In the genomic region with DNA sequence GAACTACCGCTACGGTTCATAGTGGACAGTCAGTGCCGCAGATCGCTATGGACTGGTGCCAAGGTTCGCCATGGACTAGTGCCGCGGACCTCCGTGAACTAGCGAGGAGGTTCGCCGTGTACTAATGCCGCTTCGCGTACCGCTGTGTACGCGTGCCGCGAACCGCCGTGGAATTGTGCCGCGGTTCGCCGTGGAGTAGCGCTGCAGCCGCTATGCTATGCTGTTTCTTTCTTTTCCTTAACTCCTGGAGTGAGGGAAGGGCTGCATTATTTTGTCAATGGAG, we compare ENCODE assay signal across 9 mouse cellular contexts.
DNase-seq lines count a peak whose midpoint lies in the region; ATAC-seq lines count a peak whose summit lies in the region.
"Had no signal": no experiment of that assay in that cellular context is flagged by ENCODE, and none has a peak within 500 bp of the region (broad histone marks: within the 10 kb centered on the region; RNA-seq: fewer than 3 reads in every experiment).

No protein-coding gene starts in this region.

- H3K4me2 ChIP-seq in hindbrain, embryonic 12.5 days (replicated peaks): peak overlapping the region; percentile 50
- H3K4me2 ChIP-seq in liver, embryonic 16.5 days (ENCODE audit: low read depth, low read length): peak overlapping the region; percentile 27; the same call in 1 of the 2 replicates

- peaks cover 15% of the 10 kb centered on the region for H3K4me1 ChIP-seq in hindbrain, embryonic 12.5 days
- H3K4me1 ChIP-seq in liver, embryonic 16.5 days (ENCODE audit: control insufficient read depth, low read depth, low read length): peaks cover 24% of the 10 kb centered on the region

- ATAC-seq in hindbrain, embryonic 12.5 days (ENCODE audit: low FRiP score): no peak
- ATAC-seq in liver, embryonic 16.5 days (ENCODE audit: low read depth): no peak
- no peak for ATAC-seq in megakaryocyte progenitor cell, adult 5-6 weeks (replicated peaks; ENCODE audit: poor library complexity)
- ATAC-seq: Patski had no signal

- 59% methylated on average over 27 of the region's 27 CpGs for WGBS in hindbrain, embryonic 12.5 days
- 53% methylated on average over 27 of the region's 27 CpGs for WGBS in liver, embryonic 16.5 days (ENCODE audit: insufficient replicate concordance)

- peak overlapping the region; percentile 18; the same call in 1 of the 2 replicates for H3K9ac ChIP-seq in hindbrain, embryonic 12.5 days
- no peak overlapping the region for H3K9ac ChIP-seq in liver, embryonic 16.5 days (ENCODE audit: low read depth, low read length)

- peaks cover 47% of the 10 kb centered on the region for H3K9me3 ChIP-seq in hindbrain, embryonic 12.5 days (replicated peaks)
- peaks cover 2% of the 10 kb centered on the region; the same call in 1 of the 2 replicates for H3K9me3 ChIP-seq in liver, embryonic 16.5 days (replicated peaks; ENCODE audit: control insufficient read depth, low read length)

- no peak overlapping the region for H3K27ac ChIP-seq in hindbrain, embryonic 12.5 days
- H3K27ac ChIP-seq in liver, embryonic 16.5 days (ENCODE audit: low read length): 0 out of 2 replicates have a peak overlapping the region, but pooled peaks have one; percentile 24

- H3K36me3 ChIP-seq in hindbrain, embryonic 12.5 days: no peaks in the 10 kb centered on the region; the same call in 1 of the 2 replicates
- H3K36me3 ChIP-seq in liver, embryonic 16.5 days (ENCODE audit: control insufficient read depth, insufficient read depth): no peaks in the 10 kb centered on the region

- H3K27me3 ChIP-seq in hindbrain, embryonic 12.5 days: peaks cover 16% of the 10 kb centered on the region
- peaks cover 9% of the 10 kb centered on the region for H3K27me3 ChIP-seq in liver, embryonic 16.5 days (ENCODE audit: control insufficient read depth, insufficient read depth, low read depth, low read length)
- H3K27me3 ChIP-seq: Patski had no signal

- intact Hi-C loops in gastrocnemius, postnatal 14 days (cut with DNase I; ENCODE audit: low total_unique reads): no loop called here

- H3K4me3 ChIP-seq in hindbrain, embryonic 12.5 days: peak overlapping the region; percentile 29
- no peak overlapping the region; the same call in 1 of the 2 replicates for H3K4me3 ChIP-seq in liver, embryonic 16.5 days (ENCODE audit: low read depth, low read length)

- DNase-seq in gastrocnemius, postnatal 14 days: peak; percentile 56
- DNase-seq in gastrocnemius, postnatal 25 days: no peak
- peak; percentile 71 for DNase-seq in ZHBTc4 (ENCODE audit: low read depth, low spot score)
- DNase-seq in retina, embryonic 14.5 days (ENCODE audit: low spot score): no peak
- DNase-seq in embryo, embryonic 10 days (ENCODE audit: low spot score): no peak

Comparison
In these comparisons a context has a peak if more than half of its experiments do, and no peak if none do; other contexts are left out.
1. DNase-seq: peak in gastrocnemius, postnatal 14 days (single experiment) and ZHBTc4 (single experiment); none in gastrocnemius, postnatal 25 days (single experiment), retina, embryonic 14.5 days (single experiment) and embryo, embryonic 10 days (single experiment).